Mouse (Mus musculus) embryonic facial prominence, embryonic 11.5 days (tissue): ENCODE data around the gene Ltc4s. TPM values are rescaled to one million over a fixed set of nuclear protein-coding genes. Genes with fewer than 3 reads are reported as not detected.

Experiments
- ATAC-seq: fragments of 200-750 bp; cut with Nextera tagmentation; replicated peaks from 2 replicates; pipeline ENCODE4 v1.8.0; 2017; ENCODE audit warnings: low read depth; ENCODE audit not compliant: insufficient number of reproducible peaks, low FRiP score, low TSS enrichment
- DNase-seq: peaks from one replicate; pipeline ENCODE4 v3.0.0-alpha.2; 2015; ENCODE audit warnings: low spot score
- H3K27ac ChIP-seq: fragments of 300-500 bp; sonication (generic); replicated peaks from 2 replicates; pipeline ENCODE4 v1.5.1; 2014; ENCODE audit warnings: mild to moderate bottlenecking, low read depth, low read length, control low read depth
- H3K27me3 ChIP-seq: fragments of 300-500 bp; sonication (generic); 2 replicates; pipeline ENCODE4 v1.6.1; 2014; ENCODE audit warnings: mild to moderate bottlenecking, low read length, moderate library complexity, mixed read lengths; ENCODE audit not compliant: control insufficient read depth, insufficient read depth
- H3K36me3 ChIP-seq: fragments of 300-500 bp; sonication (generic); replicated peaks from 2 replicates; pipeline ENCODE4 v1.6.1; 2014; ENCODE audit warnings: low read depth, mild to moderate bottlenecking, low read length, moderate library complexity, mixed read lengths; ENCODE audit not compliant: control insufficient read depth, insufficient read depth
- H3K4me1 ChIP-seq: fragments of 300-500 bp; sonication (generic); 2 replicates; pipeline ENCODE4 v1.6.1; 2014; ENCODE audit warnings: low read length, mixed read lengths; ENCODE audit not compliant: control insufficient read depth, insufficient read depth
- H3K4me2 ChIP-seq: fragments of 300-500 bp; sonication (generic); 2 replicates; pipeline ENCODE4 v1.6.1; 2014; ENCODE audit warnings: low read depth, mild to moderate bottlenecking, control low read depth, low read length, moderate library complexity
- H3K4me3 ChIP-seq: fragments of 300-500 bp; sonication (generic); 2 replicates; pipeline ENCODE4 v1.5.1; 2014; ENCODE audit warnings: low read depth, low read length, control low read depth
- H3K9ac ChIP-seq: fragments of 300-500 bp; sonication (generic); replicated peaks from 2 replicates; pipeline ENCODE4 v1.6.1; 2014; ENCODE audit warnings: mild to moderate bottlenecking, control low read depth, low read length
- H3K9me3 ChIP-seq: fragments of 300-500 bp; sonication (generic); replicated peaks from 2 replicates; pipeline ENCODE4 v1.6.1; 2016; ENCODE audit warnings: mild to moderate bottlenecking, low read length, inconsistent platforms, mixed read lengths; ENCODE audit not compliant: control insufficient read depth
- WGBS: fragments of 180-500 bp; shearing (Covaris S2); extraction: QIAGEN DNeasy Blood & Tissue Kit; methylation state at CpG from one replicate; pipeline ENCODE4 v1.1.7; 2014; 5-methylcytosine and 5-hydroxymethylcytosine counted together
- polyA plus RNA-seq: library from polyadenylated mRNA; unstranded; fragments of >200 nt; fragmentation: Nextera tagmentation; extraction: Ambion mirVana; gene quantifications from 2 replicates; pipeline ENCODE4 v1.2.1, GENCODE M21; 2014

The Ltc4s gene
- polyA plus RNA-seq, 1 experiment from 2014 or later = 0.36 TPM

- no peaks in the 10 kb centered on the region for H3K9me3 ChIP-seq
- ATAC-seq = no peak
These were observed 12.0 kb downstream of the Ltc4s start for GRCm38 (mm10) chr11:50226406-50226805.

GRCm38 (mm10) chr11:50225611-50226378, 12.6 kb downstream of the Ltc4s start:
- Histone ChIP-seq H3K4me1 (peaks cover 17% of the 10 kb centered on the region), H3K27ac (0 out of 2 replicates have a peak overlapping the region, but pooled peaks have one; percentile 63), H3K9ac (peak overlapping the region; percentile 95), H3K36me3 (no peaks in the 10 kb centered on the region), H3K9me3 (no peaks in the 10 kb centered on the region), H3K4me2 (peak overlapping the region; percentile 81), H3K4me3 (peak overlapping the region; percentile 91), H3K27me3 (no peaks in the 10 kb centered on the region)
- peak; percentile 16; the same call in 1 of the 2 replicates for ATAC-seq
- WGBS = 3% methylated on average over 34 of the region's 34 CpGs
- peak; percentile 45 for DNase-seq

More at GRCm38 (mm10) chr11:50226406-50226805, 12.0 kb downstream of the Ltc4s start:
- Histone ChIP-seq H3K4me3 (peak overlapping the region; percentile 91; the same call in 1 of the 2 replicates), H3K36me3 (no peaks in the 10 kb centered on the region), H3K27ac (no peak overlapping the region), H3K9ac (peak overlapping the region; percentile 95), H3K4me1 (peaks cover 21% of the 10 kb centered on the region), H3K4me2 (peak overlapping the region; percentile 81), H3K27me3 (no peaks in the 10 kb centered on the region)
- DNase-seq = no peak
- 41% methylated on average over 2 of the region's 2 CpGs for WGBS

- peak overlapping the region; percentile 63 for H3K27ac ChIP-seq
- DNase-seq = peak; percentile 85
These were observed 13.5 kb downstream of the Ltc4s start for GRCm38 (mm10) chr11:50224671-50225530.

GRCm38 (mm10) chr11:50223783-50224662, 14.4 kb downstream of the Ltc4s start:
- Histone ChIP-seq H3K4me1 (peaks cover 11% of the 10 kb centered on the region), H3K9ac (peak overlapping the region; percentile 95), H3K9me3 (no peaks in the 10 kb centered on the region), H3K27me3 (no peaks in the 10 kb centered on the region), H3K36me3 (no peaks in the 10 kb centered on the region), H3K4me3 (peak overlapping the region; percentile 91), H3K27ac (no peak overlapping the region), H3K4me2 (peak overlapping the region; percentile 81)
- WGBS = 9% methylated on average over 17 of the region's 17 CpGs
- peak; percentile 47 for DNase-seq
- ATAC-seq = 0 out of 2 replicates have a peak, but pooled peaks have one; percentile 5

More at GRCm38 (mm10) chr11:50224671-50225530, 13.5 kb downstream of the Ltc4s start:
- Histone ChIP-seq H3K4me2 (peak overlapping the region; percentile 81), H3K4me1 (peaks cover 14% of the 10 kb centered on the region), H3K9ac (peak overlapping the region; percentile 95), H3K9me3 (no peaks in the 10 kb centered on the region), H3K36me3 (no peaks in the 10 kb centered on the region), H3K27me3 (no peaks in the 10 kb centered on the region), H3K4me3 (peak overlapping the region; percentile 91)
- 1% methylated on average over 63 of the region's 70 CpGs for WGBS
- peak; percentile 76 for ATAC-seq

- Histone ChIP-seq H3K4me1 (peaks cover 4% of the 10 kb centered on the region; the same call in 1 of the 2 replicates), H3K27me3 (no peaks in the 10 kb centered on the region), H3K9me3 (no peaks in the 10 kb centered on the region), H3K9ac (no peak overlapping the region), H3K36me3 (no peaks in the 10 kb centered on the region), H3K4me3 (no peak overlapping the region), H3K4me2 (no peak overlapping the region), H3K27ac (no peak overlapping the region)
- WGBS = 53% methylated on average over 7 of the region's 7 CpGs
- DNase-seq = no peak
- ATAC-seq = no peak
These were observed 15.7 kb downstream of the Ltc4s start for GRCm38 (mm10) chr11:50222559-50223276.

- no peak overlapping the region for H3K9ac ChIP-seq
- H3K27me3 ChIP-seq = no peaks in the 10 kb centered on the region
- no peak for ATAC-seq
- no peak overlapping the region for H3K4me3 ChIP-seq
- DNase-seq = no peak
- peaks cover 3% of the 10 kb centered on the region; the same call in 1 of the 2 replicates for H3K4me1 ChIP-seq
- H3K4me2 ChIP-seq = no peak overlapping the region
- no peaks in the 10 kb centered on the region for H3K9me3 ChIP-seq
- no peaks in the 10 kb centered on the region for H3K36me3 ChIP-seq
- 55% methylated on average over 2 of the region's 2 CpGs for WGBS
- H3K27ac ChIP-seq = no peak overlapping the region
These were observed 18.6 kb downstream of the Ltc4s start for GRCm38 (mm10) chr11:50219833-50220232.

- Histone ChIP-seq H3K9ac (no peak overlapping the region), H3K27ac (no peak overlapping the region), H3K9me3 (no peaks in the 10 kb centered on the region), H3K36me3 (no peaks in the 10 kb centered on the region), H3K27me3 (no peaks in the 10 kb centered on the region), H3K4me3 (no peak overlapping the region), H3K4me2 (no peak overlapping the region), H3K4me1 (peaks cover 3% of the 10 kb centered on the region; the same call in 1 of the 2 replicates)
- WGBS = 48% methylated on average over 4 of the region's 4 CpGs
- DNase-seq (no peak), ATAC-seq (no peak)
These were observed 20.6 kb downstream of the Ltc4s start for GRCm38 (mm10) chr11:50217811-50218210.
